Mouse (Mus musculus) brain, adult 2 months (tissue): ENCODE data around the gene Ugt1a8.
A peak's percentile ranks its signal among the peaks of the same experiment; 100 is the strongest.
"Not testable (repeated sequence)": the region's sequence is repeated elsewhere in the genome, so short reads cannot be mapped to it uniquely, and the experiment has no call there.

Experiments used
- DNase-seq: peaks from one replicate; pipeline ENCODE4 v3.0.0; 2011; ENCODE audit warnings: low read depth, low spot score

Gene Ugt1a8

GRCm38 (mm10) chr1:88220336-88220735 lies 132.7 kb downstream of the Ugt1a8 start:
- no peak for DNase-seq

GRCm38 (mm10) chr1:88222216-88222615 lies 134.6 kb downstream of the Ugt1a8 start:
- DNase-seq = no peak

DNA sequence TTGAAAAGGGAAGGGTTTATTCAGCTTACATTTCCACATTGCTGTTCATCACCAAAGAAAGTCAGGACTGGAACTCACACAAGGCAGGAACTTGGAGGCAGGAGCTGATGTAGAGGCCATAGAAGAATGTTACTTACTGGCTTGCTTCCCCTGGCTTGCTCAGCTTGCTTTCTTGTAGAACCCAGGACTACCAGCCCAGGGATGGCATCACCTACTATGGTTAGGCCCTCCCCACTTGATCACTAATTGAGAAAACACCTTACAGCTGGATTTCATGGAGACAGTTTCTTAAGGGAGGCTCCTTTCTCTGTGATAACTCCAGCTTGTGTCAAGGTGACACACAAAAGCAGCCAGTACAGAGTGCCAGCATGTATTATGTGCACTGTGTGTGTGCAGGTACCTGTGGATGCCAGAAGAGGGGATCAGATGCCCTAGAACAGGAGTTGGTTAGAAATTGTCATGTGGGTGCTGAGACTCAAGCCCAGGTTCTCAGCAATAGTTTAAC lies 135.4 kb downstream of the Ugt1a8 start:
- DNase-seq = not testable (repeated sequence)

DNA sequence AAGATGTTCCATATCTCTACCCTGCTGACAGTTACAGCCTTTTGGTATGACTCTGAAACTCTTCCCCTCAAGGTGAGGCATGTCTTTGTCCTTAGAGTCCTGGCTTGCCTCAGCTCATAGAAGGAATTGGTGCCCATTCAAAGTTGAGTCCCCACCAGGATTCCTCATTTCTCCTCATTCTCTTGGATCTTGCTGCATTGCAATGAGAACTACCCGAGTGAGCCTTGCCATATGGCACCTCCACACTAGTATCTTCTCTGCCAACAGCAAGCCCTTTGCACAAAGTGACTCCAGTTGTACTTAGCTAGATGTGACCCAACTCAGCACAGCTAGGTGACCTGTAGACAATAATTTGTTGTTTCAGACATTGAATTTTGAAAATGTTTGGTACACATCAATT lies 136.0 kb downstream of the Ugt1a8 start:
- DNase-seq = peak; percentile 24

DNA sequence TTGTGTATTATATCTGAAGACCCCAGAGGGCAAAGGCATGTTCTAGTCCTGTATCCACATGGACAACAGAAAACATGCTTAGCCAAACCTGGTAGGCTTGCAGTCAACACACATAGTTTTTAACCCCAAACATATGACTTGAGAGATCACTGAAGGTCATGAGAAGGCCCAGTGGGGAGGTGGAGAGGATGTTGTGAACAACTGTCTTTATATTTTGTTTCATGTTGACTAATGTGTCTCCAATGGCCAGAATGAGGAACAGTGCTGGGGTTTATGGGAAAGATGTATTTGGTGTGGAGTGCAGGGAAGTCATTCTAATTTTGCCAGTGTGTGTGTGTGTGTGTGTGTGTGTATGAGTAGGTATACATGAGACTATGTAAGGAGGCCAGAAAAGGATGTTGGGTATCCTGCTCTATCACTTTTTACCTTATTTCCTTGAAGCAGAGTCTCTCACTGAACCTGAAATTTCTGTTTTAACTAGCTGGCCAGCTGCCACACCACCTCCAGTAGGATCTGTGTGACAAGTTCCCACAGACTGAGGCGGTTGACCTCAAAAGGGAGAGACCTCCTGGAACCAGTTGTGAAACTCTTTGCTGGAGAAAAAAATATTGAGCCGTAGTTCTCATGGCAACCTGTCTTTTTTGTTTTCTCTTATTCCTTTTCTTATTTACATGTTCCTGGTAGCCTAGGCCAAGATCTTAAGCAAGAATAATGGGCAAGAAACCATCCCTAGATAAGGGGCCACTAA lies 136.6 kb downstream of the Ugt1a8 start:
- DNase-seq = peak; percentile 16

DNA sequence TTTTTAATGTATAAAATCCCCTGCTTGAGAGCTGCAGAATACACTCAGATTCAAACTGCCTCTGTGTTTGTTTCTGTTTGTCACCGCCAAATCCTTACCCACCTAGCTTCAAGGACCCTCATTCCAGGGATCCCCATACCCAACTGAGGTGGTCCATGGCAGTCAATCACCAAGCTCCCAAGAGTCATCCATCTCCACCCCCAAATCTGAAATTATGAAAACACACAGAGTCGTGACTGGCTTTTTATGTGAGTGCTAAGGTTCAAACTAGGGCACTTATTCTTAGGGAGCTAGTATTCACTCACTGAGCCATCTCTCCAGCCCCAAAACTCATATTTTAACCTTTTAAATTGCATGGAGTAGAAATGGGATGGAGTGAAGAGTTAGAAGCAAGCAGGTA lies 137.7 kb downstream of the Ugt1a8 start:
- not testable (repeated sequence) for DNase-seq

DNA sequence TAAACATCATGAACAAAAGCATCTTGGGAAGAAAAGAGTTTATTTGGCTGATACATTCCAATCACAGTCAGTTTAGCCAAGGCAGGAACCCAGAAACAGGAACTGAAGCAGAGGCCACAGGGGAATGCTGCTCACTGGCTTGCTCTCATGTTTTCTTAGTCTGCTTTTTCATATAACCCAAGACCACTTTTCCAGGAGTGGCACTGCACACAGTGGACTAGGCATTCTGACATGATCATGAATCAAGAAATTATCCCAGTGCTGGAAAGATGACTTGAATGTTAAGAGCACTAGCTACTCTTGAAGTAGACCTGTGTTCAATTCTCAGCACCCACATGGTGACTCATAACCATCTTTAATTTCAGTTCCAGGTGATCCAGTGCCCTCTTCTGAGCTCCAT lies 138.1 kb downstream of the Ugt1a8 start:
- no peak for DNase-seq

DNA sequence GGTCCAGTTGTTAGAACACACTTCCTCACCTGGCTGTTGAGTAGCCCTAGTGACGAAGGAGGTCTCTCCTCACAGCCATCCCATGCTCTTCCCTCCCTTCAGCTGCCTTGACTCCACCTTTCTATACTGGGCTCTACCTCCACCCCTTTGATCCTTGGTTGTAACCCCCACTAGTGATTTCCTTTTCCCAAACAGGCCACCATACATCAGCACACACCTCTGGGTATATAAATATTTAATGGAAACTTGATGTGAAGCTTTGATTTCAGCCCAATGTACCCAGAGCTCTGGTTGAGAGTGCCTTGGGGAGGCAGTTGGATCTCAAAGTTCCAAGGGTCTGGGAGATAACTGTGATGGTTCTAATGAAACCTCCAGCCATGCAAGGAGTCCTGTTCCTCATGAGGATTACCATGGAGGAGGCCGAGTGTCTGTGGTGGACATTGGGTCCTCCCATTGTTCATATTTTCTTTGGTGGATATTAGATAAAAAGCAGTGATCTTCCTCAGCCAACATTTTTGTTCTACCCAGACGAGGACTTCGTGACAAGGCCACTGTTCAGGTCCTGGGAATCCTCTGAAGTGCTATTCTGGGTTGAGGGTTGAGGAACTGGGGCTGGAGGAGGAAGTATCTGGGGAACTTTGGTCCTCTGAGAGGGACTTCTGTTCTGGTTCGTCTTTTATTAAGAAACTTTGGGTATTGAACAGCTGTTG lies 139.2 kb downstream of the Ugt1a8 start, which contains the start of gene Mroh2a:
TSS of gene Mroh2a (plus strand) at position 317 of the 710 bp plus-strand sequence.
- peak; percentile 40 for DNase-seq

DNA sequence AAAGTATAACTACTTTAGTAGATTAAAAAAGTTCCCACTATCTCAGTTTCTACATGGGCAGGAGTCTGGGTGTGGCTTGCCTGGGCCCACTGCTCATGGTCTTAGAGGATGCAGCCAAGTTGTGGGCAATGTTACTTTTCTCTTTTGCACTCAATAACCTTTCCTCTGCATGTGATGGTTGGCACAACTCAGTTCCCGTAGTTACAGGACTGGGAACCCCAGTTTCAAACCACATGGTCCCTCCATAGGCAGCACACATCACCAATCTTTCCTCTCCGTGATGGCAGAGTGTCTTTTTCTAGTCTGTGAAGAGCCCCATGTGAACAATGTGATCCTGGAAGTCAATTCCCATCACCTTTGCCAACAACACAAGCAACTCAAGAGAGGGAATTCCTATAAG lies 139.9 kb downstream of the Ugt1a8 start:
- no peak for DNase-seq

DNA sequence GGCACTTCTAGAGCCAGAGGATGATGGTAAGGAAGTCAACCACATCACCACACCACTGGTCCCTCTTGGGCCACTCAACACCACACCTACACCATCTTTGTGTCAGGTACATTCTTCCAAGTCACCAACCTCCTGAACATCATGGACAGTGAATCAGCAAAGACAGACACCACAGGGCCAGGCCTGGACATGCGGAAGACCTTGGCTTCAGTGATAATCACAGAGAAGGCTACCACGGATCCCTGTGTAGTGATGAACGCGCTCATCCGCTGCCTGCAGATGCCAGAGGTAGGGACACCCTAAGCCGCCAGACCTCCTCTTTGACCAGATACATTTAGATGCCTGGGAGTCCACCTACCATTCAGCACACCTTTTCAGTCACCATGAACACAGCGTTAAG lies 140.5 kb downstream of the Ugt1a8 start:
- no peak for DNase-seq

DNA sequence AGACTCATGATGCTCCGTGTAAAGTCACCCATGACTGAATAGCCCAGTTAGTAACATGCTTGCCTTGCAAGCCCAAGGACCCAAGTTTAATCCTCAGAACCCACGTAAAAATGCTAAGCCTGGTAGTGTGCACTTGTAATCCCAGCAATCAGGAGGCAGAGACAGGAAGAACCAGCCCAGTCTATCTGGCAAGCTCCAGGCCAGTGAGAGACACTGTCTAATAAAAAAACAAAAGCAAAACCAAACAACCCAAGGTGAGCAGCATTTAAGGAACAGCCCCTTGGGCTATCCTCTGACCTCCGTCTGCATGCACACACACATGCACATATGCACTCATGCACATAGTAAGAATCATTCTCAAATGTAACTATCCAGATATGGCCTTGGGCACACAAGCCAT lies 142.0 kb downstream of the Ugt1a8 start:
- no peak for DNase-seq

DNA sequence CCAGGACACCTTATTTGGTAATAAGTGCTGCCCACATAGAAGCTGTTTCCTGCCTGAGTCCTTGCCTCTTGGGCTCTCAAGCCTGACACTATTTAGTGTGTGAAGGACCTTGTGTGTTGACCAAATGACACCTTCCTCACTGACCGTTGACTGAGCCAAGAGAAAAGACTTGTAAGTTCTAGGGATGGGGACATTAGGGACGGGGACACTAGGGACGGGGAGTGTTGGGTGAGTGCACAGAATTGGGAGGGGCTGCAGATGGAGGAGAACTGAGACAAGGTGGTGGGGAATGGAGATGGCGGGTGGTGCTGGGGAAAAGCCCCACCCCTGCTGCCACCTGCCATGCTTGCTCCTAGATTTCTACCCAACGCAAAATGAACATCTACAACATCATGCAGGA lies 142.4 kb downstream of the Ugt1a8 start:
- no peak for DNase-seq

GRCm38 (mm10) chr1:88230421-88230820 lies 142.8 kb downstream of the Ugt1a8 start:
- DNase-seq = no peak

DNA sequence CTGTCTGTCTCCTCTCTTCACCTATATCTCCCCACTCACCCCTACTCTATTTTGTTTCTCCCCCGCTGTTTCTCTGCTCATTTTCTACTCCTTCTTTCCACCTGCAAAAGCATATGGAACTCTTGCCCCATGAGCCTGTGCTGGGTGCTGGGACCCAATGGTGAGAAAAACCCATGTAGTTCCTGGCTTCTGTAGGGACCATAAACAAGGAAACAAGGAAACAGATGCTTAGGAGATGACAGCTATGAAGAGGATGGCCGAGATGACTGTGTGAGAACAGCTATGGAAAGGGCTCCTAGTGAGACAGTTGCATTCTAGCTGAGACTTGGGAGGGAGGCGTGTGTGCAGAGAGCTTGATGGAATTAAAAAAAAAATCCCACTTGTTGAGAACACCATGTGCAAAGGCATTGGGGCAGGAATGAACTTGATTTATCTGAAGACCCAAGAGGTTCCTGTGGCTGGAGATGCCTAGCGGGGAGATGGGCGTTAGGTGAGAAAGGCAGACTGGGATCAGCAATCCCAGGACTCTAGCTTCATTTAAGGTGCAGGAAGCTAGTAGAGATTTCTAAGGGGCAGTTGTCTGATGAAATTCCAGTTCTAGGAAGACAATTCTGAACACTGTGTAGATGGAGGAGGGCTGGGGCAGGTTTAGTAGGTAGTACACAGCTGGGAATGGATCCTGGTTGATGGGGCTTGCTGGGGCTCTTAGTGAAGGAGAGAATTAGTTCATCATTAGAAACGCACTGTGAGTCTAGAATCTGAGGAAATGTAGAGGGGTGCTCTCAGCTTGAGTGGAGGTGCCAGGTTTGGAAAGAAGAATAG lies 143.6 kb downstream of the Ugt1a8 start:
- no peak for DNase-seq

DNA sequence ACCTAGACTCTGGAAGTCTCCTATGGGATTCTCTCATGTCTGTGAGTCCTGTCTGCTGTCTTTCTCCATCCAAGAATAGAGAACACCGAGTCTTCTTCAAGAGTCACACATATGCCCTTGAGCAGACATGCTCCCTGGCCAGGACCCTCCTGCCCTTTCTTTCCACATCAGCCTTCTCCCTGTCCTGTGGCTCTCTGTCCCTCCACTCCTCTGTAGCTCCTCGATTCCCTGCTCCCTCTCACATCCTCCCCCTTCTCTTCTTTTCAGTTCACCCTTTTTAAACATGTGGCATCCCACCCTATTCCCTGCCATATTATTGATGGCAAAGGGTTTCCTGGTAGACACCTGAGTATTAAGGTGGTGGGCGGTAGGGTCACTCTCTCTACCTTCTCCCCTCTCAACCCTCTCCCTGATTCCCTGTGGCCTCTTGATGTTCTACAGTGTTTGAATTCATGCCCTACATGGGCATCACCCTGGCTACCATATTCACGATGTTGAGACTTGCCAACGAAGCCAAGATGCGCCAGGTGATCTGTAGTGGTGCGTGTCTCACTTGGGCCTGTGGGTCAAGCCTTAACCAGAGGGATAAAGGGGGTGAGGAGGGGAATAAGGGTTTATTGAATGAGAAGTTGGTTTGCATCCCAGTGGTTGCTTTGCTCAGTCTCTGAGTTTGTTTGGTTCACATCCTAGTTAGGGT lies 144.3 kb downstream of the Ugt1a8 start:
- no peak for DNase-seq

GRCm38 (mm10) chr1:88232664-88233380 lies 145.2 kb downstream of the Ugt1a8 start:
- no peak for DNase-seq

DNA sequence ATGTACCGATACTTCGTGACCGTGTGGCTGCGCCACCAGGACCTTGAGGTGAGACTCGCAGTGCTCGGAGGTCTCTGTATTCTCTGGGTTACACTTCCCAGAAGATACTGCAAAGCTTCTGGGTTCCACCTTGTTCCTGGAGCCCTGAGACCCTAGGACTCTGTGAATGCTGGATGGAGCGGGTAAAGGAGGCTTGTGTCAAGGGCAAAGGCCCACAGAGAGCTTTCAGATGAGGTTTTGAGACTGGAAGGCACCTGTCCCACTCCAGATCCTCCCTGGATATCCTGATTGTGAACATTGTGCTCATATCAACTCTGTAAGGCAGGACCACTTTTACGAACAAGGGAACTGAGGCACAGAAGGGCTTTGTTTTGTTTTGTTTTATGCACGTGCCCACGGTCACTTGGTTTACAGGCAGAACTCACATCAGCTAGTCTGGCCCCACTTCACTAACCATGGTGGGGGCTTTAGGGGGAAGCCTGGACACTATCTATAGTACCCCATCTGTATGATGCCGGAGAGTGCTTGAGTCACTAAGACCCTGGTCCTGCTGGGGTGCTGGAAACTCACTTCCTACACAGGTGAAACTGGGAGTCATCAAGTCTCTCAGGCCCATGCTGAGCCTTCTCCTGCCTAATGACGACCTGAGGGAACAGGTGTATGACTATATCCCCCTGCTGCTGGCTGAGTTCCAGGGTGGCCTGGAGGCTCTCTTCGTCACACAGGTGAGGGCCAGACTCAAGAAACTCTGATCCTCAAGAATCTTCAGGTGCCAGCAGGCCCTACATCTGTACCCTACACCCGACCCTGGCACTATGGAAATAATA lies 146.0 kb downstream of the Ugt1a8 start:
- DNase-seq = no peak

GRCm38 (mm10) chr1:88234248-88234610 lies 146.6 kb downstream of the Ugt1a8 start:
- DNase-seq = no peak

GRCm38 (mm10) chr1:88234646-88235045 lies 147.0 kb downstream of the Ugt1a8 start:
- no peak for DNase-seq
